Mouse (Mus musculus): ENCODE results near the gene Spin1. TPM values are rescaled to one million over a fixed set of nuclear protein-coding genes. Genes with fewer than 3 reads are reported as not detected.

The Spin1 gene
- total and polyA plus RNA-seq, 3 experiments: 9.7 to 57.0 (median 49.7) TPM

DNA sequence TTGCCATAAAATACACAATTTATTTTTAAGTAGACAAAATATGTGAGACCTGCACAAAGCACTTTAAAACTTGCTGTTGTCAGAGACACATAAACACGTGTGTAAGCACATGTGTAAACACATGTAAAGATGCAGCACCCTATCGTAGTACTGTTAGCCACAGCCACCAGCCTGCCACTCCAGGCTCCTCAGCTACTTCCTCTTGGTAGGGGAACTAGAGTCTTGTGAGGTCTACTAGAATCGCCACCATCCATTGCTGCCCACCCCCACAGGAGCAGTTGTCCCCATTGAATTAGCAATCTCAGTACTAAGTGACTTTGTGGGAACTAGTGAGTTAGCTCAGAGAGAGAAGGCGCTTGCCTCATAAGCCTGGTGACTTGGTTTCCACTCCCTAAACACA is 35.6 kb downstream of the Spin1 start:
- Histone ChIP-seq H3K27me3 (ENCODE audit: insufficient read depth, low read length) (no peaks in the 10 kb centered on the region), H3K9me3 (replicated peaks) (no peaks in the 10 kb centered on the region), H3K4me3 (ENCODE audit: low read depth, low read length) (no peak overlapping the region), H3K36me3 (replicated peaks) (peaks cover 76% of the 10 kb centered on the region), H3K4me1 (ENCODE audit: insufficient read depth, low read depth, low read length) (peaks cover 15% of the 10 kb centered on the region)
- ATAC-seq (ENCODE audit: extremely low read depth, insufficient number of reproducible peaks, low FRiP score, poor library complexity, severe bottlenecking) (no peak), DNase-seq (ENCODE audit: low spot score) (no peak)
- TF ChIP-seq TAL1 (conservative IDR thresholded peaks at IDR 0.05; ENCODE audit: low read depth, low read length) (no peak), POLR2AphosphoS5 (IDR thresholded peaks at IDR 0.05; ENCODE audit: insufficient replicate concordance, low read depth, low read length) (no peak), GATA1 (IDR thresholded peaks at IDR 0.05; ENCODE audit: borderline replicate concordance, low read length) (no peak), CTCF (IDR thresholded peaks at IDR 0.05; ENCODE audit: low read depth, low read length) (no peak), GATA2 (IDR thresholded peaks at IDR 0.05; ENCODE audit: borderline replicate concordance, low read depth, low read length) (no peak)

- no peak; the same call in 1 of the 2 replicates for ATAC-seq (ENCODE audit: extremely low read depth, insufficient number of reproducible peaks, low FRiP score, poor library complexity, severe bottlenecking)
- no peak for DNase-seq (ENCODE audit: low spot score)
- peaks cover 15% of the 10 kb centered on the region for H3K4me1 ChIP-seq (ENCODE audit: insufficient read depth, low read depth, low read length)
- H3K27me3 ChIP-seq (ENCODE audit: insufficient read depth, low read length): no peaks in the 10 kb centered on the region
- H3K36me3 ChIP-seq (replicated peaks): peaks cover 75% of the 10 kb centered on the region
- H3K9me3 ChIP-seq (replicated peaks): no peaks in the 10 kb centered on the region
- H3K4me3 ChIP-seq (ENCODE audit: low read depth, low read length): no peak overlapping the region
- TF ChIP-seq TAL1 (conservative IDR thresholded peaks at IDR 0.05; ENCODE audit: low read depth, low read length): no peak
- TF ChIP-seq POLR2AphosphoS5 (IDR thresholded peaks at IDR 0.05; ENCODE audit: insufficient replicate concordance, low read depth, low read length): no peak
These were observed 36.5 kb downstream of the Spin1 start for GRCm38 (mm10) chr13:51136996-51137701.

GRCm38 (mm10) chr13:51137702-51138031 is 37.0 kb downstream of the Spin1 start:
- ATAC-seq (ENCODE audit: extremely low read depth, insufficient number of reproducible peaks, low FRiP score, poor library complexity, severe bottlenecking): no peak
- no peak for DNase-seq (ENCODE audit: low spot score)
- Histone ChIP-seq H3K4me1 (ENCODE audit: insufficient read depth, low read depth, low read length) (peaks cover 15% of the 10 kb centered on the region), H3K27me3 (ENCODE audit: insufficient read depth, low read length) (no peaks in the 10 kb centered on the region), H3K9me3 (replicated peaks) (no peaks in the 10 kb centered on the region), H3K4me3 (ENCODE audit: low read depth, low read length) (no peak overlapping the region), H3K36me3 (replicated peaks) (peaks cover 75% of the 10 kb centered on the region)
- TF ChIP-seq CTCF (IDR thresholded peaks at IDR 0.05; ENCODE audit: low read depth, low read length) (no peak), GATA2 (IDR thresholded peaks at IDR 0.05; ENCODE audit: borderline replicate concordance, low read depth, low read length) (no peak), POLR2AphosphoS5 (IDR thresholded peaks at IDR 0.05; ENCODE audit: insufficient replicate concordance, low read depth, low read length) (no peak), TAL1 (conservative IDR thresholded peaks at IDR 0.05; ENCODE audit: low read depth, low read length) (no peak), GATA1 (IDR thresholded peaks at IDR 0.05; ENCODE audit: borderline replicate concordance, low read length) (no peak)

- no peak for ATAC-seq (ENCODE audit: extremely low read depth, insufficient number of reproducible peaks, low FRiP score, poor library complexity, severe bottlenecking)
- TF ChIP-seq GATA1 (IDR thresholded peaks at IDR 0.05; ENCODE audit: borderline replicate concordance, low read length) (no peak), GATA2 (IDR thresholded peaks at IDR 0.05; ENCODE audit: borderline replicate concordance, low read depth, low read length) (no peak), CTCF (IDR thresholded peaks at IDR 0.05; ENCODE audit: low read depth, low read length) (no peak), POLR2AphosphoS5 (IDR thresholded peaks at IDR 0.05; ENCODE audit: insufficient replicate concordance, low read depth, low read length) (no peak), TAL1 (conservative IDR thresholded peaks at IDR 0.05; ENCODE audit: low read depth, low read length) (no peak)
- Histone ChIP-seq H3K27me3 (ENCODE audit: insufficient read depth, low read length) (no peaks in the 10 kb centered on the region), H3K4me3 (ENCODE audit: low read depth, low read length) (no peak overlapping the region), H3K4me1 (ENCODE audit: insufficient read depth, low read depth, low read length) (no peaks in the 10 kb centered on the region; the same call in 1 of the 2 replicates), H3K9me3 (replicated peaks) (no peaks in the 10 kb centered on the region), H3K36me3 (replicated peaks) (peaks cover 72% of the 10 kb centered on the region)
- DNase-seq (ENCODE audit: low spot score): no peak
These were observed 46.4 kb downstream of the Spin1 start for GRCm38 (mm10) chr13:51147106-51147505.

DNA sequence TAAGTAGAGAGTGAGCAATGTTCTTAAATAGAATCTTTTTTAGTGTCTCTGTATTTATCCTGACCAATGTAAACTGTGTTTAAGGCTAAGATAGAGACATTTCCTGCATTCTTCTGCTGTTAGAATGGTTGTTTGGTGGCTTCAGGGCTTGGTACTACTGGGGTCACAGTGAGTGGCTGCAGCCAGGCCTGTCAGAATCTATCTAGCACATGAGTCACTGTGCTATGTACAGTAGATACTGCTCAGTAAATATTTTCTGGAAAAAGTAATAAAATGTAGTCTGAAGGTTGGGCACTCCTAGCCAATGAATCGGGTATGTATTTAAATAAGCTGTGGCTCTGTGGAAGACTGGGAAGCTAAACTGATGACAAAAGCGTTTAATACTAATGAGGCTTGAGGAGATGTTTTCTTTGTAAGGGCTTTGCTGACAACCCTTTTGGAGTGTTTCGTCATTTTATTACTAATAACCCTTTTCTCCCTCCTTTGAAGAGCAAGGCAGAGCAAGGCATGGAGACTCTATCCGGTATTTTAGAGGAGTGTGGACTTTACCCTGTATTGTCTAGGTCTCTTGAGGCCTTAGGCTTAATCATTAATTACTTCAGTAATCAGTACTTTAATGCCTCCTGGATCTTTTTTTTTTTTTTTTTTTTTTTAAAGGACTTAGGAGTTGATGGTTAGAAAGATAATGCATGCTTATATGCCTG is 52.4 kb downstream of the Spin1 start:
- H3K4me1 ChIP-seq (ENCODE audit: insufficient read depth, low read depth, low read length): peaks cover 2% of the 10 kb centered on the region; the same call in 1 of the 2 replicates
- peaks cover 63% of the 10 kb centered on the region for H3K36me3 ChIP-seq (replicated peaks)

DNA sequence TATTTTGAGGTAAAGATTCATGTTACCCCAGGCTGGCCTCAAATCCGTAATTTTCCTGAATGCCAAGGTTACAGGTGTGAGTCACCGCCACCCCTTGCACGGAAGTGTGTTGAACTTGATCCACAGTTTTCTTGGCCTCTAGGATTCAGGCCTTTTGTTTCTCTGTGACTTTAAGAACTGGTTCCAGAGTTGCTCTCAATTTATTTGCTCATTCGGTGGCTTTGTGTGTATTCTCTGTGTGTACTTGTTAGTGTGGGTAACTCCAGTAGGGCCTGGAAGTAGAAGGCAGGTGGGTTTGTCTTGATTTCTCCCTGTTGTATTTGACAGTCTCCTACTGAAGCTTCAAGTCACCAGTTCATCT is 53.0 kb downstream of the Spin1 start:
- ATAC-seq (ENCODE audit: extremely low read depth, insufficient number of reproducible peaks, low FRiP score, poor library complexity, severe bottlenecking): no peak
- H3K4me3 ChIP-seq (ENCODE audit: low read depth, low read length): no peak overlapping the region
- H3K4me1 ChIP-seq (ENCODE audit: insufficient read depth, low read depth, low read length): peaks cover 2% of the 10 kb centered on the region; the same call in 1 of the 2 replicates
- peaks cover 62% of the 10 kb centered on the region for H3K36me3 ChIP-seq (replicated peaks)
- no peak for DNase-seq (ENCODE audit: low spot score)
- no peaks in the 10 kb centered on the region for H3K9me3 ChIP-seq (replicated peaks)
- no peaks in the 10 kb centered on the region for H3K27me3 ChIP-seq (ENCODE audit: insufficient read depth, low read length)
- TF ChIP-seq CTCF (IDR thresholded peaks at IDR 0.05; ENCODE audit: low read depth, low read length) (no peak), GATA2 (IDR thresholded peaks at IDR 0.05; ENCODE audit: borderline replicate concordance, low read depth, low read length) (no peak), POLR2AphosphoS5 (IDR thresholded peaks at IDR 0.05; ENCODE audit: insufficient replicate concordance, low read depth, low read length) (no peak), TAL1 (conservative IDR thresholded peaks at IDR 0.05; ENCODE audit: low read depth, low read length) (no peak), GATA1 (IDR thresholded peaks at IDR 0.05; ENCODE audit: borderline replicate concordance, low read length) (no peak)

More for the DNA sequence above, 52.4 kb downstream of the Spin1 start:
- no peak for ATAC-seq (ENCODE audit: extremely low read depth, insufficient number of reproducible peaks, low FRiP score, poor library complexity, severe bottlenecking)
- TF ChIP-seq POLR2AphosphoS5 (IDR thresholded peaks at IDR 0.05; ENCODE audit: insufficient replicate concordance, low read depth, low read length): no peak
- no peak for TF ChIP-seq CTCF (IDR thresholded peaks at IDR 0.05; ENCODE audit: low read depth, low read length)
- no peak for TF ChIP-seq GATA2 (IDR thresholded peaks at IDR 0.05; ENCODE audit: borderline replicate concordance, low read depth, low read length)
- no peak for TF ChIP-seq TAL1 (conservative IDR thresholded peaks at IDR 0.05; ENCODE audit: low read depth, low read length)
- TF ChIP-seq GATA1 (IDR thresholded peaks at IDR 0.05; ENCODE audit: borderline replicate concordance, low read length): no peak
- no peak for DNase-seq (ENCODE audit: low spot score)
- H3K4me3 ChIP-seq (ENCODE audit: low read depth, low read length): no peak overlapping the region
- H3K27me3 ChIP-seq (ENCODE audit: insufficient read depth, low read length): no peaks in the 10 kb centered on the region
- H3K9me3 ChIP-seq (replicated peaks): no peaks in the 10 kb centered on the region
